Mouse (Mus musculus): ENCODE measurements around the gene Dennd4a.

GRCm38 (mm10) chr9:64773936-64774335 lies 37.2 kb upstream of the Dennd4a start:
- peak; percentile 18; the same call in 1 of the 2 replicates for TF ChIP-seq CTCF (IDR thresholded peaks at IDR 0.05; ENCODE audit: borderline replicate concordance, insufficient read depth, low read depth, low read length)
- no peak for TF ChIP-seq POLR2A (IDR thresholded peaks at IDR 0.05; ENCODE audit: borderline replicate concordance, insufficient read depth, low read length)

All from cerebellum, adult 2 months (tissue).